ENCODE assay signal across 8 mouse cellular contexts in the genomic region with DNA sequence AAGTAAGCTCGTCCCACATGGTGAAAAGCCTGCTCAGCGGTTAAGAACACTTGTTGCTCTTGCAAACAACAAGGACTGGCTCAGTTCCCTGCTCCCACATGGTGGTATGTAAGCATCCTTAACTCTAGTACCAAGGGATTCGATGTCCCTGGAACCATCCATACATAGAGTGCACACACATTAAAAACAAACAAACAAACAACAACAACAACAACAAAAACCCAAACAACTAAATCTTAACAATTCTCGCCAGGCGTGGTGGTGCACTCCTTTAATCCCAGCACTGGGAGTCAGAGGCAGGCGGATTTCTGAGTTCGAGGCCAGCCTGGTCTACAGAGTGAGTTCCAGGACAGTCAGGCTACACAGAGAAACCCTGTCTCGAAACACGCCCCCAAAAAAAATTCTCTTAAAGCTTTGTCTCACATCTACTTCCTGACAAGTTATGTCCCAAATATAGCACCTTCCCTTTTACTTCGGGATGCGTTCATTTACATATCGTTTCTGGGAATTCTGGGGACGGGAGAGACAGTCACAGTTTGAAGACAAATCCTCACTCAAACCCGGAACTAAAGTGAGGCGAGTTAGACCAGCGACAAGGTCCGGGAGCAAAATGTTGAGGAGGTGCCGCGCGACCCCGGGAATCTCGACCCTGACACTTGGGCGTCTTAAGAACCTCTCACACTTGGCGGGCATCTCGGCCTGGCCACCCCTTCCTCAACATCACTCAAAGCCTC. TPM values are rescaled to one million over a fixed set of nuclear protein-coding genes. Genes with fewer than 3 reads are reported as not detected.
DNase-seq lines count a peak whose midpoint lies in the region; ATAC-seq and TF ChIP-seq lines count a peak whose summit lies in the region.

No protein-coding gene starts in this region.

- TF ChIP-seq CTCF in cerebellum, adult 2 months (IDR thresholded peaks at IDR 0.05; ENCODE audit: borderline replicate concordance, insufficient read depth, low read depth, low read length): no peak
- no peak for TF ChIP-seq CTCF in heart, postnatal 0 days (IDR thresholded peaks at IDR 0.05; ENCODE audit: low read depth)

- H3K79me2 ChIP-seq in macrophage (ENCODE audit: inconsistent target): peaks cover 54% of the 10 kb centered on the region

- H3K9me3 ChIP-seq in heart, postnatal 0 days (replicated peaks; ENCODE audit: control insufficient read depth, low read length): no peaks in the 10 kb centered on the region

- WGBS in cerebellum, adult 2 months: 12% methylated on average over 25 of the region's 25 CpGs
- 17% methylated on average over 25 of the region's 25 CpGs for WGBS in heart, postnatal 0 days
- WGBS in macrophage (ENCODE audit: missing documents): 21% methylated on average over 25 of the region's 25 CpGs

- H3K27ac ChIP-seq in cerebellum, adult 2 months (ENCODE audit: insufficient read depth, low read length): no peak overlapping the region
- peak overlapping the region; percentile 81 for H3K27ac ChIP-seq in heart, postnatal 0 days (ENCODE audit: low read depth)
- 0 out of 2 replicates have a peak overlapping the region, but pooled peaks have one; percentile 7 for H3K27ac ChIP-seq in macrophage

- no peak for TF ChIP-seq EP300 in heart, postnatal 0 days (IDR thresholded peaks at IDR 0.05; ENCODE audit: low read depth)

- no peaks in the 10 kb centered on the region for H3K27me3 ChIP-seq in cerebellum, adult 2 months (ENCODE audit: control insufficient read depth, insufficient read depth, low read length)
- H3K27me3 ChIP-seq in heart, postnatal 0 days (ENCODE audit: control insufficient read depth, insufficient read depth, low read length): 0 out of 2 replicates have a peak, but pooled peaks cover 3% of the 10 kb centered on the region

- ATAC-seq in heart, postnatal 0 days (ENCODE audit: insufficient read depth, low read depth): no peak

- H3K4me3 ChIP-seq in cerebellum, adult 2 months (replicated peaks; ENCODE audit: insufficient read depth, low read depth, low read length): peak overlapping the region; percentile 86
- peak overlapping the region; percentile 89 for H3K4me3 ChIP-seq in heart, postnatal 0 days (ENCODE audit: low read depth, low read length)
- H3K4me3 ChIP-seq in macrophage (ENCODE audit: inconsistent target): peak overlapping the region; percentile 75

- no peak for TF ChIP-seq POLR2A in cerebellum, adult 2 months (IDR thresholded peaks at IDR 0.05; ENCODE audit: borderline replicate concordance, insufficient read depth, low read length)

- H3K4me2 ChIP-seq in heart, postnatal 0 days (ENCODE audit: low read depth, low read length): peak overlapping the region; percentile 96

- DNase-seq in cerebellum, adult 2 months: no peak
- DNase-seq in cerebellum, adult 9-10 months: no peak
- DNase-seq in MN1 (ENCODE audit: low spot score): peak; percentile 39
- DNase-seq in heart, postnatal 0 days (ENCODE audit: low spot score): peak; percentile 8
- no peak for DNase-seq in urinary bladder, postnatal 4 days (ENCODE audit: low spot score in 2 of 2)
- DNase-seq in right cerebral cortex, adult 2 months (ENCODE audit: low spot score in 2 of 2): no peak
- DNase-seq in urinary bladder, adult 18-20 months (ENCODE audit: low spot score in 2 of 2): no peak

- H3K4me1 ChIP-seq in cerebellum, adult 2 months (ENCODE audit: control insufficient read depth, insufficient read depth, low read length): no peaks in the 10 kb centered on the region
- no peaks in the 10 kb centered on the region; the same call in 1 of the 2 replicates for H3K4me1 ChIP-seq in heart, postnatal 0 days (ENCODE audit: control insufficient read depth, insufficient read depth)

- H3K9ac ChIP-seq in heart, postnatal 0 days (replicated peaks; ENCODE audit: low read depth, low read length): peak overlapping the region; percentile 83

- no peaks in the 10 kb centered on the region for H3K36me3 ChIP-seq in heart, postnatal 0 days (replicated peaks; ENCODE audit: control insufficient read depth, insufficient read depth, low read length)
- H3K36me3 ChIP-seq in macrophage (ENCODE audit: inconsistent target): no peaks in the 10 kb centered on the region

RNA-seq across cellular contexts. Expression of gene Ezh1, which starts 0.8 kb away (rescaled TPM):
- 64.4 and 70.7 TPM in 2 replicates for polyA plus RNA-seq in cerebellum, adult 2 months (2012; rRNA removed)
- total RNA-seq in heart, postnatal 0 days (2014; rRNA removed; ENCODE audit: low replicate concordance): 12.0 and 16.4 TPM in 2 replicates
- 12.1 and 13.1 TPM in 2 replicates for polyA plus RNA-seq in heart, postnatal 0 days (2015; fragmentation: Nextera tagmentation; extraction: Ambion mirVana)
- 100 to 1,000 TPM in 12 of 26 experiments, 10 to 100 TPM in 14; 24.4 to 183 (median 95.3) TPM for total RNA-seq in macrophage (2018; cell fraction: chromatin; rRNA removed)
- 10 to 100 TPM; 26.2 to 43.2 (median 37.0) TPM for total RNA-seq in macrophage (2018; cell fraction: cytosol; rRNA removed)
- total RNA-seq in macrophage (2018; cell fraction: nucleus; rRNA removed): 100 to 1,000 TPM in 5 of 26 experiments, 10 to 100 TPM in 21; 22.3 to 141 (median 64.5) TPM
- polyA plus RNA-seq in macrophage (2018): 19.6 to 40.4 TPM (median 38.1 TPM) in 3 replicates

RNA-seq across cellular contexts. Expression of gene Ramp2, which starts 20.3 kb away (rescaled TPM):
- 50.3 and 52.7 TPM in 2 replicates for polyA plus RNA-seq in cerebellum, adult 2 months (2012; rRNA removed)
- 159 and 253 TPM in 2 replicates for total RNA-seq in heart, postnatal 0 days (2014; rRNA removed; ENCODE audit: low replicate concordance)
- polyA plus RNA-seq in heart, postnatal 0 days (2015; fragmentation: Nextera tagmentation; extraction: Ambion mirVana): 181 and 182 TPM in 2 replicates
- total RNA-seq in macrophage (2018; cell fraction: chromatin; rRNA removed): under 1 TPM in 3 of 26 experiments, not detected in 23; 0.54 to 0.80 (median 0.60) TPM
- total RNA-seq in macrophage (2018; cell fraction: cytosol; rRNA removed): under 1 TPM in 12 of 26 experiments, not detected in 14; 0.19 to 0.44 (median 0.32) TPM
- not detected for total RNA-seq in macrophage (2018; cell fraction: nucleus; rRNA removed)
- 0.36 TPM in 1 of 3 replicates, not detected in the others for polyA plus RNA-seq in macrophage (2018)

RNA-seq across cellular contexts. Expression of gene Vps25, which starts 28.0 kb away (rescaled TPM):
- polyA plus RNA-seq in cerebellum, adult 2 months (2012; rRNA removed): 66.8 and 67.0 TPM in 2 replicates
- total RNA-seq in heart, postnatal 0 days (2014; rRNA removed; ENCODE audit: low replicate concordance): 99.2 and 116 TPM in 2 replicates
- 125 and 130 TPM in 2 replicates for polyA plus RNA-seq in heart, postnatal 0 days (2015; fragmentation: Nextera tagmentation; extraction: Ambion mirVana)
- total RNA-seq in macrophage (2018; cell fraction: chromatin; rRNA removed): 10 to 100 TPM in 25 of 26 experiments, 1 to 10 TPM in 1; 9.8 to 44.0 (median 19.6) TPM
- total RNA-seq in macrophage (2018; cell fraction: cytosol; rRNA removed): 100 to 1,000 TPM in 12 of 26 experiments, 10 to 100 TPM in 14; 68.0 to 116 (median 98.2) TPM
- 10 to 100 TPM; 16.4 to 74.0 (median 35.8) TPM for total RNA-seq in macrophage (2018; cell fraction: nucleus; rRNA removed)
- polyA plus RNA-seq in macrophage (2018): 90.9 to 128 TPM (median 115 TPM) in 3 replicates

RNA-seq across cellular contexts. Expression of gene Wnk4, which starts 34.9 kb away (rescaled TPM):
- polyA plus RNA-seq in cerebellum, adult 2 months (2012; rRNA removed): 2.6 and 3.1 TPM in 2 replicates
- total RNA-seq in heart, postnatal 0 days (2014; rRNA removed; ENCODE audit: low replicate concordance): 2.0 and 3.2 TPM in 2 replicates
- polyA plus RNA-seq in heart, postnatal 0 days (2015; fragmentation: Nextera tagmentation; extraction: Ambion mirVana): 3.8 and 4.0 TPM in 2 replicates
- 1 to 10 TPM in 4 of 26 experiments, under 1 TPM in 11, not detected in 11; 0.20 to 2.9 (median 0.31) TPM for total RNA-seq in macrophage (2018; cell fraction: chromatin; rRNA removed)
- total RNA-seq in macrophage (2018; cell fraction: cytosol; rRNA removed): under 1 TPM in 1 of 26 experiments, not detected in 25; 0.18 TPM
- under 1 TPM in 9 of 26 experiments, not detected in 17; 0.12 to 0.85 (median 0.20) TPM for total RNA-seq in macrophage (2018; cell fraction: nucleus; rRNA removed)
- polyA plus RNA-seq in macrophage (2018): not detected in 3 replicates

RNA-seq across cellular contexts. Expression of gene Ccr10, which starts 50.3 kb away (rescaled TPM):
- polyA plus RNA-seq in cerebellum, adult 2 months (2012; rRNA removed): 0.82 and 1.0 TPM in 2 replicates
- total RNA-seq in heart, postnatal 0 days (2014; rRNA removed; ENCODE audit: low replicate concordance): 0.19 TPM in 1 of 2 replicates, not detected in the other
- polyA plus RNA-seq in heart, postnatal 0 days (2015; fragmentation: Nextera tagmentation; extraction: Ambion mirVana): 0.31 and 0.52 TPM in 2 replicates
- under 1 TPM in 2 of 26 experiments, not detected in 24; 0.33 to 0.47 TPM for total RNA-seq in macrophage (2018; cell fraction: chromatin; rRNA removed)
- total RNA-seq in macrophage (2018; cell fraction: cytosol; rRNA removed): under 1 TPM in 7 of 26 experiments, not detected in 19; 0.07 to 0.24 (median 0.11) TPM
- total RNA-seq in macrophage (2018; cell fraction: nucleus; rRNA removed): under 1 TPM in 1 of 26 experiments, not detected in 25; 0.36 TPM
- polyA plus RNA-seq in macrophage (2018): not detected in 3 replicates

Comparison
In these comparisons a context has a peak if more than half of its experiments do, and no peak if none do; other contexts are left out.
1. DNase-seq: peak in MN1 (single experiment) and heart, postnatal 0 days (single experiment); none in cerebellum, adult 2 months (0 of 2), cerebellum, adult 9-10 months (single experiment), urinary bladder, postnatal 4 days (0 of 2), right cerebral cortex, adult 2 months (0 of 2) and urinary bladder, adult 18-20 months (0 of 2).
2. RNA of gene Ramp2, which starts 20.3 kb away (polyA plus RNA-seq): 181 to 182 TPM in heart, postnatal 0 days and 50.3 to 52.7 TPM in cerebellum, adult 2 months; 0.36 TPM in macrophage; every median in the first group is over 10 times any median in the second.
3. Peak in every context shown above with its lines, with median percentiles within 50 percentile points of each other: H3K4me3 ChIP-seq.